ENCODE assay signal across 9 mouse cellular contexts in the genomic region with DNA sequence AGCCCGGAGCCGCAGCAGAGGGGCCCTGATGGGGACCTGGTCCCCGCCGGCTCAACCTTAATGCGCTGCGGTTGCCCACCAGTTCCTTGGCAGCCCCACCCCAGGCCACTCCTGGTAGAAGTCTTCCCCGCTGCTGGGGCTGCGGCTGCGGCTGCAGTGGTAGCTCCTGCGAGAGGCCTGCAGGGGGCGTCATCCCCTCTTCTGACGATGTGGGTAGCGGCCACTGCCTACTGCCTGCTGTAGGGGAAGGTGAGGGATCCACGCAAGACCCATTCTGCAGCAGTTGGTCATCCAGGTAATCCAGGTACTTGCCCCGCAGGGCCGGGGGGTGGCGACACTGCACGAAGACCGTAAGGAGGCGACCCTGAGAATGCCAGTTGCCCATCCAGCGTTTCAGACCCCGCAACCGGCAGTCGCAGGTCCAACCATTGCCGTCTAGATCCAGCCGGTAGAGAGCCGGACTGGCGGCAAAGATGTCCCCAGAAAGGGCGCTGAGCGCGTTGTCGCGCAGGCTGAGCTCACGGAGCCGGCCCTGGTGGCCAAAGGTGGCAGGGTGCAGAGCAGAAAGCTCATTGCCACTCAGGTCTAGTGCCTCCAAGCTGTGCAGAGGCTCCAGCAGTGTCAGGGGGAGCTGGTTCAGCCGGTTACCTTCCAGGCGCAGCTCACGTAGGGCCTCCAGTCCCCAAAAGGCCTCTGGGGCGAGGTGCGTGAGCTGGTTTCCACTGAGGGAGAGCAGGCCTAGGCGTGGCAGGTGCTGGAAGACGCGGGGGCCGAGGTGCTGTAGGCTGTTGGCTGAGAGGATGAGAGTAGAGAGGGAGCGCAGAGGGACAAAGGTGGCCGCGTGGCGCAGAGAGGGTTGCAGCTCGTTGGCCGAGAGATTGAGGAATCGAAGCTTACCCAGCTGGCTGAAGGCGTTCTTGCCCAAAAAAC. TPM values are rescaled to one million over a fixed set of nuclear protein-coding genes. Genes with fewer than 3 reads are reported as not detected.
DNase-seq lines count a peak whose midpoint lies in the region; ATAC-seq and TF ChIP-seq lines count a peak whose summit lies in the region.
"Had no signal": no experiment of that assay in that cellular context is flagged by ENCODE, and none has a peak within 500 bp of the region (broad histone marks: within the 10 kb centered on the region; RNA-seq: fewer than 3 reads in every experiment).

No protein-coding gene starts in this region.

- H3K9me3 ChIP-seq in intestine, postnatal 0 days (ENCODE audit: control insufficient read depth): no peaks in the 10 kb centered on the region
- H3K9me3 ChIP-seq in liver, embryonic 15.5 days (replicated peaks): no peaks in the 10 kb centered on the region
- no peaks in the 10 kb centered on the region for H3K9me3 ChIP-seq in neural tube, embryonic 13.5 days

- peak; percentile 95 for DNase-seq in heart, adult 11 months
- DNase-seq in heart, adult 9 months (ENCODE audit: low spot score in 2 of 2): no peak
- DNase-seq in cerebellum, postnatal 36 days: peak; percentile 27 to 41
- DNase-seq in gastrocnemius, postnatal 14 days: peak; percentile 70
- DNase-seq in thymus, postnatal 36 days: no peak

- peak overlapping the region; percentile 37 for H3K9ac ChIP-seq in intestine, postnatal 0 days (ENCODE audit: low read depth, low read length)
- H3K9ac ChIP-seq in liver, embryonic 15.5 days: no peak overlapping the region
- H3K9ac ChIP-seq in neural tube, embryonic 13.5 days: peak overlapping the region; percentile 73

- peaks cover 46% of the 10 kb centered on the region for H3K27me3 ChIP-seq in intestine, postnatal 0 days (replicated peaks; ENCODE audit: control insufficient read depth, insufficient read depth, low read length)
- peaks cover 82% of the 10 kb centered on the region for H3K27me3 ChIP-seq in liver, embryonic 15.5 days
- H3K27me3 ChIP-seq in neural tube, embryonic 13.5 days: peaks cover 68% of the 10 kb centered on the region

- H3K27ac ChIP-seq in intestine, postnatal 0 days (ENCODE audit: low read depth, low read length): 0 out of 2 replicates have a peak overlapping the region, but pooled peaks have one; percentile 79
- H3K27ac ChIP-seq in liver, embryonic 15.5 days (replicated peaks): no peak overlapping the region
- no peak overlapping the region; the same call in 1 of the 2 replicates for H3K27ac ChIP-seq in neural tube, embryonic 13.5 days (replicated peaks)

- intact Hi-C loops in gastrocnemius, postnatal 14 days (cut with DNase I; ENCODE audit: low total_unique reads): loop anchor here (5.0 kb wide), 1 partner anchor 53 kb away; no protein-coding TSS in a partner anchor

- WGBS in intestine, postnatal 0 days: 2% methylated on average over 52 of the region's 52 CpGs
- 6% methylated on average over 52 of the region's 52 CpGs for WGBS in liver, embryonic 15.5 days (ENCODE audit: insufficient replicate concordance)
- 4% methylated on average over 52 of the region's 52 CpGs for WGBS in neural tube, embryonic 13.5 days

- peaks cover 12% of the 10 kb centered on the region; the same call in 1 of the 2 replicates for H3K4me1 ChIP-seq in intestine, postnatal 0 days (replicated peaks; ENCODE audit: control insufficient read depth, insufficient read depth, low read length)
- H3K4me1 ChIP-seq in liver, embryonic 15.5 days (replicated peaks): peaks cover 17% of the 10 kb centered on the region; the same call in 1 of the 2 replicates
- H3K4me1 ChIP-seq in neural tube, embryonic 13.5 days (replicated peaks): peaks cover 58% of the 10 kb centered on the region

- peak; percentile 48 for TF ChIP-seq CTCF in intestine, postnatal 0 days (IDR thresholded peaks at IDR 0.05; ENCODE audit: low read depth)

- H3K36me3 ChIP-seq in intestine, postnatal 0 days (ENCODE audit: control insufficient read depth, insufficient read depth): no peaks in the 10 kb centered on the region
- no peaks in the 10 kb centered on the region for H3K36me3 ChIP-seq in liver, embryonic 15.5 days (replicated peaks)
- no peaks in the 10 kb centered on the region for H3K36me3 ChIP-seq in neural tube, embryonic 13.5 days

- H3K4me2 ChIP-seq in intestine, postnatal 0 days (replicated peaks; ENCODE audit: low read depth): peak overlapping the region; percentile 77
- peak overlapping the region; percentile 59 for H3K4me2 ChIP-seq in liver, embryonic 15.5 days
- H3K4me2 ChIP-seq in neural tube, embryonic 13.5 days: peak overlapping the region; percentile 81

- peak overlapping the region; percentile 57 for H3K4me3 ChIP-seq in intestine, postnatal 0 days (ENCODE audit: low read depth, low read length)
- no peak overlapping the region for H3K4me3 ChIP-seq in liver, embryonic 15.5 days (replicated peaks)
- peak overlapping the region; percentile 53 for H3K4me3 ChIP-seq in neural tube, embryonic 13.5 days

- ATAC-seq in intestine, postnatal 0 days: peak; percentile 23; the same call in 1 of the 2 replicates
- ATAC-seq in liver, embryonic 15.5 days (ENCODE audit: insufficient read depth): no peak
- ATAC-seq in neural tube, embryonic 13.5 days (ENCODE audit: low read depth): peak; percentile 51

RNA-seq across cellular contexts. Expression of a gene that starts 1.6 kb away (rescaled TPM):
- 10 to 100 TPM; 10.8 to 12.3 TPM for total RNA-seq in gastrocnemius, postnatal 14 days (2021)
- polyA plus RNA-seq in intestine, postnatal 0 days (2015; fragmentation: Nextera tagmentation; extraction: Ambion mirVana): 5.7 TPM in 2 replicates
- polyA plus RNA-seq in liver, embryonic 15.5 days (2015; fragmentation: Nextera tagmentation; extraction: Ambion mirVana): 0.37 and 0.45 TPM in 2 replicates
- 13.6 and 15.4 TPM in 2 replicates for polyA plus RNA-seq in neural tube, embryonic 13.5 days (2015; fragmentation: Nextera tagmentation; extraction: Ambion mirVana)
- total RNA-seq: MEL had no signal

Comparison
In these comparisons a context has a peak if more than half of its experiments do, and no peak if none do; other contexts are left out.
1. DNase-seq: peak in heart, adult 11 months (single experiment), cerebellum, postnatal 36 days (2 of 2) and gastrocnemius, postnatal 14 days (single experiment); none in heart, adult 9 months (0 of 2) and thymus, postnatal 36 days (0 of 2).
2. Peak in every context shown above with its lines, with median percentiles within 50 percentile points of each other: H3K4me2 ChIP-seq.